Comparison of ENCODE assay signal across 8 mouse cellular contexts in genomic region chr3:105686394-105687323, GRCm38 (mm10). TPM values are rescaled to one million over a fixed set of nuclear protein-coding genes. Genes with fewer than 3 reads are reported as not detected.
DNase-seq lines count a peak whose midpoint lies in the region; ATAC-seq and TF ChIP-seq lines count a peak whose summit lies in the region.

No protein-coding gene starts in this region.

- no peak for DNase-seq in kidney, postnatal 4 days
- DNase-seq in ES-E14 (ENCODE audit: low read depth, low spot score), result no peak
- DNase-seq in right cerebral cortex, adult 18-20 months, result no peak
- DNase-seq in cerebellum, postnatal 14 days, result no peak
- no peak for DNase-seq in left cerebral cortex, adult 9 months (ENCODE audit: low spot score in 2 of 2)

- H3K4me3 ChIP-seq in kidney, embryonic 14.5 days (ENCODE audit: low read length), result peak overlapping the region; percentile 71
- peak overlapping the region; percentile 77 to 100 for H3K4me3 ChIP-seq in ES-E14 (ENCODE audit: insufficient read depth in 1 of 2, low read depth in 1 of 2, low read length in 2 of 2, poor library complexity in 1 of 2, severe bottlenecking in 1 of 2)
- peak overlapping the region; percentile 94 for H3K4me3 ChIP-seq in forebrain, embryonic 12.5 days (replicated peaks)
- H3K4me3 ChIP-seq in liver, embryonic 12.5 days, result peak overlapping the region; percentile 100

- no peaks in the 10 kb centered on the region for H3K9me3 ChIP-seq in kidney, embryonic 14.5 days (ENCODE audit: control insufficient read depth, low read length)
- H3K9me3 ChIP-seq in ES-E14 (ENCODE audit: control insufficient read depth, insufficient read depth, low read depth, low read length), result no peaks in the 10 kb centered on the region
- no peaks in the 10 kb centered on the region for H3K9me3 ChIP-seq in forebrain, embryonic 12.5 days
- no peaks in the 10 kb centered on the region for H3K9me3 ChIP-seq in liver, embryonic 12.5 days (replicated peaks)

- H3K4me2 ChIP-seq in kidney, embryonic 14.5 days (replicated peaks; ENCODE audit: low read depth, low read length), result peak overlapping the region; percentile 65
- H3K4me2 ChIP-seq in forebrain, embryonic 12.5 days, result peak overlapping the region; percentile 68
- peak overlapping the region; percentile 78 for H3K4me2 ChIP-seq in liver, embryonic 12.5 days

- peak overlapping the region; percentile 25 for H3K27ac ChIP-seq in kidney, embryonic 14.5 days (ENCODE audit: low read depth, low read length)
- H3K27ac ChIP-seq in ES-E14 (ENCODE audit: insufficient read depth, low read depth, low read length, poor library complexity, severe bottlenecking), result peak overlapping the region; percentile 58
- H3K27ac ChIP-seq in forebrain, embryonic 12.5 days, result peak overlapping the region; percentile 77
- H3K27ac ChIP-seq in liver, embryonic 12.5 days, result peak overlapping the region; percentile 89

- WGBS in kidney, embryonic 14.5 days, result 7% methylated on average over 59 of the region's 60 CpGs
- WGBS in forebrain, embryonic 12.5 days, result 10% methylated on average over 60 of the region's 60 CpGs
- 5% methylated on average over 60 of the region's 60 CpGs for WGBS in liver, embryonic 12.5 days (ENCODE audit: insufficient replicate concordance)

- H3K27me3 ChIP-seq in kidney, embryonic 14.5 days (ENCODE audit: control insufficient read depth, insufficient read depth, low read length), result no peaks in the 10 kb centered on the region
- no peaks in the 10 kb centered on the region for H3K27me3 ChIP-seq in forebrain, embryonic 12.5 days
- H3K27me3 ChIP-seq in liver, embryonic 12.5 days (replicated peaks), result peaks cover 6% of the 10 kb centered on the region; the same call in 1 of the 2 replicates

- peak overlapping the region; percentile 90 for H3K9ac ChIP-seq in kidney, embryonic 14.5 days (ENCODE audit: low read depth, low read length)
- H3K9ac ChIP-seq in ES-E14 (ENCODE audit: insufficient read depth, low read depth, low read length, poor library complexity, severe bottlenecking), result peak overlapping the region; percentile 100
- H3K9ac ChIP-seq in forebrain, embryonic 12.5 days, result peak overlapping the region; percentile 94
- peak overlapping the region; percentile 98 for H3K9ac ChIP-seq in liver, embryonic 12.5 days

- ATAC-seq in kidney, embryonic 14.5 days (ENCODE audit: low FRiP score, low TSS enrichment), result peak; percentile 78; the same call in 1 of the 2 replicates
- ATAC-seq in forebrain, embryonic 12.5 days (ENCODE audit: low FRiP score), result no peak; the same call in 1 of the 2 replicates
- peak; percentile 55 for ATAC-seq in liver, embryonic 12.5 days

- in situ Hi-C loops in ES-E14 (cut with MboI; ENCODE audit: low sequenced_read_pairs in 2 of 2, unreplicated experiment in 2 of 2), result no loop called here

- H3K4me1 ChIP-seq in kidney, embryonic 14.5 days (ENCODE audit: control insufficient read depth, insufficient read depth, low read length), result peaks cover 9% of the 10 kb centered on the region; the same call in 1 of the 2 replicates
- no peaks in the 10 kb centered on the region for H3K4me1 ChIP-seq in ES-E14 (ENCODE audit: control insufficient read depth in 2 of 2, insufficient read depth in 2 of 2, low read length in 2 of 2, poor library complexity in 1 of 2)
- peaks cover 9% of the 10 kb centered on the region for H3K4me1 ChIP-seq in forebrain, embryonic 12.5 days
- peaks cover 26% of the 10 kb centered on the region for H3K4me1 ChIP-seq in liver, embryonic 12.5 days

- peaks cover 24% of the 10 kb centered on the region for H3K36me3 ChIP-seq in kidney, embryonic 14.5 days (ENCODE audit: control insufficient read depth, insufficient read depth, low read length)
- peaks cover 5% of the 10 kb centered on the region for H3K36me3 ChIP-seq in ES-E14 (ENCODE audit: control insufficient read depth, insufficient read depth, low read length, poor library complexity, severe bottlenecking)
- H3K36me3 ChIP-seq in forebrain, embryonic 12.5 days (replicated peaks), result peaks cover 29% of the 10 kb centered on the region
- peaks cover 33% of the 10 kb centered on the region for H3K36me3 ChIP-seq in liver, embryonic 12.5 days

TF ChIP-seq in ES-E14, 5 proteins besides CTCF, POLR2A, EP300 and RAD21:
- no peak for TF ChIP-seq CHD2 (IDR thresholded peaks at IDR 0.05; ENCODE audit: low read depth, low read length)
- TF ChIP-seq HCFC1 (IDR thresholded peaks at IDR 0.05; ENCODE audit: borderline replicate concordance, insufficient read depth, low read length), result no peak
- no peak for TF ChIP-seq ZNF384 (IDR thresholded peaks at IDR 0.05; ENCODE audit: low read depth, low read length)
- TF ChIP-seq ZC3H11A (IDR thresholded peaks at IDR 0.05; ENCODE audit: borderline replicate concordance, low read depth, low read length), result no peak
- no peak for TF ChIP-seq MAFK (IDR thresholded peaks at IDR 0.05; ENCODE audit: insufficient read depth, low read depth, low read length)

RNA-seq across cellular contexts. Expression of gene Ddx20, which starts 0.7 kb away (rescaled TPM):
- polyA plus RNA-seq in kidney, embryonic 14.5 days (2014; fragmentation: Nextera tagmentation; extraction: Ambion mirVana), result 28.6 and 40.3 TPM in 2 replicates
- total RNA-seq in ES-E14 (2012; rRNA removed), result 35.7 and 46.7 TPM in 2 replicates
- polyA plus RNA-seq in forebrain, embryonic 12.5 days (2016; fragmentation: Nextera tagmentation; extraction: Ambion mirVana), result 43.4 and 44.3 TPM in 2 replicates
- polyA plus RNA-seq in liver, embryonic 12.5 days (2016; fragmentation: Nextera tagmentation; extraction: Ambion mirVana), result 31.6 and 34.4 TPM in 2 replicates

RNA-seq across cellular contexts. Expression of gene Inka2, which starts 17.7 kb away (rescaled TPM):
- 0.46 and 0.57 TPM in 2 replicates for polyA plus RNA-seq in kidney, embryonic 14.5 days (2014; fragmentation: Nextera tagmentation; extraction: Ambion mirVana)
- 5.2 and 5.5 TPM in 2 replicates for total RNA-seq in ES-E14 (2012; rRNA removed)
- polyA plus RNA-seq in forebrain, embryonic 12.5 days (2016; fragmentation: Nextera tagmentation; extraction: Ambion mirVana), result 3.6 and 4.1 TPM in 2 replicates
- polyA plus RNA-seq in liver, embryonic 12.5 days (2016; fragmentation: Nextera tagmentation; extraction: Ambion mirVana), result 0.33 and 0.37 TPM in 2 replicates

Comparison
In these comparisons a context has a peak if more than half of its experiments do, and no peak if none do; other contexts are left out.
1. H3K27ac ChIP-seq: peak in every context shown above with its lines; median percentile 89 in liver, embryonic 12.5 days; 77 in forebrain, embryonic 12.5 days; 58 in ES-E14; 25 in kidney, embryonic 14.5 days.